8 mouse cellular contexts compared by ENCODE assay signal in genomic region chr7:62419493-62420360, GRCm38 (mm10). TPM values are rescaled to one million over a fixed set of nuclear protein-coding genes. Genes with fewer than 3 reads are reported as not detected.
DNase-seq lines count a peak whose midpoint lies in the region; ATAC-seq and TF ChIP-seq lines count a peak whose summit lies in the region.

TSS of gene Mkrn3 (minus strand) at chr7:62420139.

- peak within 1 kb of the TSS; percentile 64 for H3K4me3 ChIP-seq in bone marrow macrophage, adult 2 months (ENCODE audit: insufficient read depth, low read length)
- peak within 1 kb of the TSS; percentile 71 for H3K4me3 ChIP-seq in forebrain, embryonic 10.5 days
- peak within 1 kb of the TSS; percentile 78 for H3K4me3 ChIP-seq in heart, embryonic 16.5 days (ENCODE audit: low read length)
- H3K4me3 ChIP-seq in liver, embryonic 15.5 days (replicated peaks), result peak within 1 kb of the TSS; percentile 58
- peak within 1 kb of the TSS; percentile 53 for H3K4me3 ChIP-seq in neural tube, embryonic 12.5 days
- H3K4me3 ChIP-seq in thymus, adult 2 months (ENCODE audit: control insufficient read depth, insufficient read depth, low read length), result peak within 1 kb of the TSS; percentile 39

- DNase-seq in CD4-positive helper T cell, adult 2 months (ENCODE audit: low read depth, low spot score), result peak; percentile 26
- DNase-seq in forebrain, embryonic 10.5 days (ENCODE audit: extremely low spot score, low spot score), result peak; percentile 77
- DNase-seq in kidney, postnatal 25 days, result peak; percentile 86 to 88
- peak; percentile 2 for DNase-seq in thymus, adult 2 months

- H3K27ac ChIP-seq in bone marrow macrophage, adult 2 months (ENCODE audit: insufficient read depth, low read depth, low read length), result no peak within 1 kb of the TSS
- H3K27ac ChIP-seq in forebrain, embryonic 10.5 days, result peak within 1 kb of the TSS; percentile 96
- H3K27ac ChIP-seq in heart, embryonic 16.5 days (ENCODE audit: low read length), result no peak within 1 kb of the TSS
- H3K27ac ChIP-seq in liver, embryonic 15.5 days (replicated peaks), result no peak within 1 kb of the TSS
- peak within 1 kb of the TSS; percentile 69 for H3K27ac ChIP-seq in neural tube, embryonic 12.5 days
- no peak within 1 kb of the TSS for H3K27ac ChIP-seq in thymus, adult 2 months (ENCODE audit: control insufficient read depth, insufficient read depth, low read length)

- H3K4me2 ChIP-seq in heart, embryonic 16.5 days (ENCODE audit: low read depth, low read length), result peak within 1 kb of the TSS; percentile 75
- H3K4me2 ChIP-seq in liver, embryonic 15.5 days, result peak within 1 kb of the TSS; percentile 69
- H3K4me2 ChIP-seq in neural tube, embryonic 12.5 days (replicated peaks), result peak within 1 kb of the TSS; percentile 58

- peak within 1 kb of the TSS; percentile 77 for H3K9ac ChIP-seq in heart, embryonic 16.5 days (ENCODE audit: low read length)
- H3K9ac ChIP-seq in liver, embryonic 15.5 days, result no peak within 1 kb of the TSS
- H3K9ac ChIP-seq in neural tube, embryonic 12.5 days, result peak within 1 kb of the TSS; percentile 83

- no peaks in the 10 kb centered on the region for H3K4me1 ChIP-seq in bone marrow macrophage, adult 2 months (ENCODE audit: control insufficient read depth, insufficient read depth, low read length)
- peaks cover 18% of the 10 kb centered on the region for H3K4me1 ChIP-seq in forebrain, embryonic 10.5 days
- no peaks in the 10 kb centered on the region for H3K4me1 ChIP-seq in heart, embryonic 16.5 days (ENCODE audit: control insufficient read depth, insufficient read depth, low read length)
- H3K4me1 ChIP-seq in liver, embryonic 15.5 days (replicated peaks), result 0 out of 2 replicates have a peak, but pooled peaks cover 2% of the 10 kb centered on the region
- H3K4me1 ChIP-seq in neural tube, embryonic 12.5 days, result no peaks in the 10 kb centered on the region
- 0 out of 2 replicates have a peak, but pooled peaks cover 3% of the 10 kb centered on the region for H3K4me1 ChIP-seq in thymus, adult 2 months (replicated peaks; ENCODE audit: control insufficient read depth, insufficient read depth, low read length)

- TF ChIP-seq CTCF in bone marrow macrophage, adult 2 months (IDR thresholded peaks at IDR 0.05; ENCODE audit: low read depth, low read length), result no peak
- no peak for TF ChIP-seq CTCF in thymus, adult 2 months (IDR thresholded peaks at IDR 0.05; ENCODE audit: borderline replicate concordance, control insufficient read depth, extremely low read depth, insufficient read depth, low read length, poor library complexity)

- 0 out of 2 replicates have a peak, but pooled peaks cover 3% of the 10 kb centered on the region for H3K36me3 ChIP-seq in forebrain, embryonic 10.5 days (replicated peaks)
- H3K36me3 ChIP-seq in heart, embryonic 16.5 days (ENCODE audit: control insufficient read depth, insufficient read depth), result no peaks in the 10 kb centered on the region
- H3K36me3 ChIP-seq in liver, embryonic 15.5 days (replicated peaks), result no peaks in the 10 kb centered on the region
- no peaks in the 10 kb centered on the region for H3K36me3 ChIP-seq in neural tube, embryonic 12.5 days
- H3K36me3 ChIP-seq in thymus, adult 2 months (ENCODE audit: control insufficient read depth, insufficient read depth, low read length), result no peaks in the 10 kb centered on the region

- TF ChIP-seq POLR2A in bone marrow macrophage, adult 2 months (IDR thresholded peaks at IDR 0.05; ENCODE audit: borderline replicate concordance, low read depth, low read length), result no peak
- no peak for TF ChIP-seq POLR2A in thymus, adult 2 months (IDR thresholded peaks at IDR 0.05; ENCODE audit: control insufficient read depth, extremely low read depth, insufficient read depth, low read length, poor library complexity)

- 23% methylated on average over 49 of the region's 49 CpGs for WGBS in forebrain, embryonic 10.5 days
- 18% methylated on average over 49 of the region's 49 CpGs for WGBS in heart, embryonic 16.5 days
- 22% methylated on average over 49 of the region's 49 CpGs for WGBS in liver, embryonic 15.5 days (ENCODE audit: insufficient replicate concordance)
- WGBS in neural tube, embryonic 12.5 days, result 23% methylated on average over 48 of the region's 49 CpGs
- WGBS in thymus, adult 2 months, result 21% methylated on average over 49 of the region's 49 CpGs

- H3K9me3 ChIP-seq in forebrain, embryonic 10.5 days, result peaks cover 25% of the 10 kb centered on the region
- peaks cover 4% of the 10 kb centered on the region for H3K9me3 ChIP-seq in heart, embryonic 16.5 days (replicated peaks; ENCODE audit: control insufficient read depth, low read length)
- H3K9me3 ChIP-seq in liver, embryonic 15.5 days (replicated peaks), result no peaks in the 10 kb centered on the region
- peaks cover 8% of the 10 kb centered on the region; the same call in 1 of the 2 replicates for H3K9me3 ChIP-seq in neural tube, embryonic 12.5 days

- ATAC-seq in heart, embryonic 16.5 days (replicated peaks; ENCODE audit: extremely low read depth, insufficient read depth, low FRiP score), result peak; percentile 45; the same call in 1 of the 2 replicates
- ATAC-seq in liver, embryonic 15.5 days (ENCODE audit: insufficient read depth), result 0 out of 2 replicates have a peak, but pooled peaks have one; percentile 18
- peak; percentile 87 for ATAC-seq in neural tube, embryonic 12.5 days (ENCODE audit: low FRiP score, low read depth)

- no peaks in the 10 kb centered on the region for H3K27me3 ChIP-seq in forebrain, embryonic 10.5 days (ENCODE audit: poor library complexity, severe bottlenecking)
- no peaks in the 10 kb centered on the region for H3K27me3 ChIP-seq in heart, embryonic 16.5 days (ENCODE audit: control insufficient read depth, insufficient read depth, low read length)
- H3K27me3 ChIP-seq in liver, embryonic 15.5 days, result no peaks in the 10 kb centered on the region
- H3K27me3 ChIP-seq in neural tube, embryonic 12.5 days (replicated peaks), result no peaks in the 10 kb centered on the region
- no peaks in the 10 kb centered on the region for H3K27me3 ChIP-seq in thymus, adult 2 months (ENCODE audit: control insufficient read depth, insufficient read depth, low read length)

RNA-seq across cellular contexts. Expression of gene Mkrn3, which starts in this region (rescaled TPM):
- polyA plus RNA-seq in bone marrow macrophage, adult 2 months (2012; ENCODE audit: insufficient read depth, insufficient read length, missing spikeins), result not detected in 2 replicates
- 14.9 and 16.2 TPM in 2 replicates for polyA plus RNA-seq in forebrain, embryonic 10.5 days (2016; fragmentation: Nextera tagmentation; extraction: Ambion mirVana)
- polyA plus RNA-seq in heart, embryonic 16.5 days (2015; fragmentation: Nextera tagmentation; extraction: Ambion mirVana), result 2.0 and 2.7 TPM in 2 replicates
- polyA plus RNA-seq in liver, embryonic 15.5 days (2015; fragmentation: Nextera tagmentation; extraction: Ambion mirVana), result 0.31 and 0.48 TPM in 2 replicates
- 17.2 and 17.6 TPM in 2 replicates for polyA plus RNA-seq in neural tube, embryonic 12.5 days (2016; fragmentation: Nextera tagmentation; extraction: Ambion mirVana)
- 0.24 and 0.36 TPM in 2 replicates for polyA plus RNA-seq in thymus, adult 2 months (2012; rRNA removed)

Comparison
In these comparisons a context has a peak if more than half of its experiments do, and no peak if none do; other contexts are left out.
1. Peak in ATAC-seq, H3K4me3 ChIP-seq and H3K4me2 ChIP-seq in liver, embryonic 15.5 days; RNA of the gene not detected or under 1 TPM.
2. Peak in DNase-seq and H3K4me3 ChIP-seq in thymus, adult 2 months; RNA of the gene not detected or under 1 TPM.
3. DNase-seq: peak in every context shown above with its lines; median percentile 87 in kidney, postnatal 25 days; 77 in forebrain, embryonic 10.5 days; 26 in CD4-positive helper T cell, adult 2 months; 2 in thymus, adult 2 months.
4. H3K27ac ChIP-seq: peak in forebrain, embryonic 10.5 days (single experiment) and neural tube, embryonic 12.5 days (single experiment); none in bone marrow macrophage, adult 2 months (single experiment), heart, embryonic 16.5 days (single experiment), liver, embryonic 15.5 days (single experiment) and thymus, adult 2 months (single experiment).
5. ATAC-seq: peak in every context shown above with its lines; median percentile 87 in neural tube, embryonic 12.5 days; 45 in heart, embryonic 16.5 days; 18 in liver, embryonic 15.5 days.
6. Peak in every context shown above with its lines, with median percentiles within 50 percentile points of each other: H3K4me3 ChIP-seq and H3K4me2 ChIP-seq.